Mouse (Mus musculus): Measurements from ENCODE around the gene Bclaf1. TPM values are rescaled to one million over a fixed set of nuclear protein-coding genes. Genes with fewer than 3 reads are reported as not detected.

The Bclaf1 gene
- 139 and 147 TPM in 2 replicates for polyA plus RNA-seq (2015; fragmentation: Nextera tagmentation; extraction: Ambion mirVana)

- Histone ChIP-seq H3K9me3 (ENCODE audit: control insufficient read depth, low read length) (no peaks in the 10 kb centered on the region), H3K27me3 (replicated peaks; ENCODE audit: control insufficient read depth, insufficient read depth, low read length) (no peaks in the 10 kb centered on the region), H3K4me1 (replicated peaks; ENCODE audit: control insufficient read depth, insufficient read depth, low read length) (peaks cover 15% of the 10 kb centered on the region), H3K9ac (replicated peaks; ENCODE audit: low read depth, low read length) (peak within 1 kb of the TSS; percentile 94), H3K4me2 (ENCODE audit: low read length) (peak within 1 kb of the TSS; percentile 80), H3K27ac (ENCODE audit: low read length) (peak within 1 kb of the TSS; percentile 100), H3K36me3 (ENCODE audit: control insufficient read depth, insufficient read depth) (no peaks in the 10 kb centered on the region), H3K4me3 (replicated peaks; ENCODE audit: low read length) (peak within 1 kb of the TSS; percentile 79)
- ATAC-seq, result peak; percentile 99
- under 1% methylated on average over 84 of the region's 84 CpGs for WGBS
Measured at GRCm38 (mm10) chr10:20311918-20312735, at the start of gene Bclaf1. Bclaf1 (plus strand) TSS chr10:20312469.

- H3K36me3 ChIP-seq (ENCODE audit: control insufficient read depth, insufficient read depth), result no peaks in the 10 kb centered on the region
- H3K4me3 ChIP-seq (replicated peaks; ENCODE audit: low read length), result no peak overlapping the region
- H3K4me1 ChIP-seq (replicated peaks; ENCODE audit: control insufficient read depth, insufficient read depth, low read length), result no peaks in the 10 kb centered on the region
- H3K4me2 ChIP-seq (ENCODE audit: low read length), result no peak overlapping the region
- H3K27ac ChIP-seq (ENCODE audit: low read length), result no peak overlapping the region
- no peak overlapping the region for H3K9ac ChIP-seq (replicated peaks; ENCODE audit: low read depth, low read length)
- 88% methylated on average over 6 of the region's 6 CpGs for WGBS
- no peaks in the 10 kb centered on the region for H3K9me3 ChIP-seq (ENCODE audit: control insufficient read depth, low read length)
- ATAC-seq, result no peak
- H3K27me3 ChIP-seq (replicated peaks; ENCODE audit: control insufficient read depth, insufficient read depth, low read length), result no peaks in the 10 kb centered on the region
Measured at GRCm38 (mm10) chr10:20262896-20263295, 49.4 kb upstream of the Bclaf1 start.

GRCm38 (mm10) chr10:20264479-20264878 is 47.8 kb upstream of the Bclaf1 start:
- no peak for ATAC-seq
- Histone ChIP-seq H3K36me3 (ENCODE audit: control insufficient read depth, insufficient read depth) (no peaks in the 10 kb centered on the region), H3K4me3 (replicated peaks; ENCODE audit: low read length) (no peak overlapping the region), H3K27ac (ENCODE audit: low read length) (no peak overlapping the region), H3K4me2 (ENCODE audit: low read length) (no peak overlapping the region), H3K4me1 (replicated peaks; ENCODE audit: control insufficient read depth, insufficient read depth, low read length) (no peaks in the 10 kb centered on the region), H3K9ac (replicated peaks; ENCODE audit: low read depth, low read length) (no peak overlapping the region), H3K9me3 (ENCODE audit: control insufficient read depth, low read length) (no peaks in the 10 kb centered on the region), H3K27me3 (replicated peaks; ENCODE audit: control insufficient read depth, insufficient read depth, low read length) (no peaks in the 10 kb centered on the region)
- WGBS, result 81% methylated on average over 7 of the region's 7 CpGs

- Histone ChIP-seq H3K36me3 (ENCODE audit: control insufficient read depth, insufficient read depth) (no peaks in the 10 kb centered on the region), H3K27me3 (replicated peaks; ENCODE audit: control insufficient read depth, insufficient read depth, low read length) (no peaks in the 10 kb centered on the region), H3K4me2 (ENCODE audit: low read length) (no peak overlapping the region), H3K9me3 (ENCODE audit: control insufficient read depth, low read length) (no peaks in the 10 kb centered on the region), H3K4me1 (replicated peaks; ENCODE audit: control insufficient read depth, insufficient read depth, low read length) (no peaks in the 10 kb centered on the region), H3K9ac (replicated peaks; ENCODE audit: low read depth, low read length) (no peak overlapping the region), H3K4me3 (replicated peaks; ENCODE audit: low read length) (no peak overlapping the region), H3K27ac (ENCODE audit: low read length) (no peak overlapping the region)
- ATAC-seq, result no peak
- WGBS, result 78% methylated on average over 10 of the region's 10 CpGs
Measured at GRCm38 (mm10) chr10:20267032-20267431, 45.2 kb upstream of the Bclaf1 start.

- Histone ChIP-seq H3K27ac (ENCODE audit: low read length) (no peak overlapping the region), H3K4me3 (replicated peaks; ENCODE audit: low read length) (no peak overlapping the region), H3K9ac (replicated peaks; ENCODE audit: low read depth, low read length) (no peak overlapping the region), H3K9me3 (ENCODE audit: control insufficient read depth, low read length) (no peaks in the 10 kb centered on the region), H3K36me3 (ENCODE audit: control insufficient read depth, insufficient read depth) (no peaks in the 10 kb centered on the region), H3K4me2 (ENCODE audit: low read length) (no peak overlapping the region), H3K27me3 (replicated peaks; ENCODE audit: control insufficient read depth, insufficient read depth, low read length) (no peaks in the 10 kb centered on the region), H3K4me1 (replicated peaks; ENCODE audit: control insufficient read depth, insufficient read depth, low read length) (no peaks in the 10 kb centered on the region)
- ATAC-seq, result 0 out of 2 replicates have a peak, but pooled peaks have one; percentile 36
- 33% methylated on average over 7 of the region's 7 CpGs for WGBS
Measured at GRCm38 (mm10) chr10:20268945-20269344, 43.3 kb upstream of the Bclaf1 start.

GRCm38 (mm10) chr10:20272380-20272779 is 39.9 kb upstream of the Bclaf1 start:
- Histone ChIP-seq H3K36me3 (ENCODE audit: control insufficient read depth, insufficient read depth) (no peaks in the 10 kb centered on the region), H3K9me3 (ENCODE audit: control insufficient read depth, low read length) (no peaks in the 10 kb centered on the region), H3K4me1 (replicated peaks; ENCODE audit: control insufficient read depth, insufficient read depth, low read length) (no peaks in the 10 kb centered on the region), H3K9ac (replicated peaks; ENCODE audit: low read depth, low read length) (no peak overlapping the region), H3K27me3 (replicated peaks; ENCODE audit: control insufficient read depth, insufficient read depth, low read length) (no peaks in the 10 kb centered on the region), H3K4me2 (ENCODE audit: low read length) (no peak overlapping the region), H3K27ac (ENCODE audit: low read length) (no peak overlapping the region), H3K4me3 (replicated peaks; ENCODE audit: low read length) (no peak overlapping the region)
- WGBS, result 91% methylated on average over 5 of the region's 5 CpGs
- ATAC-seq, result no peak

GRCm38 (mm10) chr10:20273278-20273677 is 39.0 kb upstream of the Bclaf1 start:
- H3K4me1 ChIP-seq (replicated peaks; ENCODE audit: control insufficient read depth, insufficient read depth, low read length), result no peaks in the 10 kb centered on the region
- H3K4me2 ChIP-seq (ENCODE audit: low read length), result no peak overlapping the region
- H3K9ac ChIP-seq (replicated peaks; ENCODE audit: low read depth, low read length), result no peak overlapping the region
- WGBS, result 69% methylated on average over 15 of the region's 15 CpGs
- no peak overlapping the region for H3K27ac ChIP-seq (ENCODE audit: low read length)
- ATAC-seq, result no peak; the same call in 1 of the 2 replicates
- H3K4me3 ChIP-seq (replicated peaks; ENCODE audit: low read length), result no peak overlapping the region
- no peaks in the 10 kb centered on the region for H3K27me3 ChIP-seq (replicated peaks; ENCODE audit: control insufficient read depth, insufficient read depth, low read length)
- H3K9me3 ChIP-seq (ENCODE audit: control insufficient read depth, low read length), result no peaks in the 10 kb centered on the region
- no peaks in the 10 kb centered on the region for H3K36me3 ChIP-seq (ENCODE audit: control insufficient read depth, insufficient read depth)

GRCm38 (mm10) chr10:20274022-20274421 is 38.2 kb upstream of the Bclaf1 start:
- Histone ChIP-seq H3K4me3 (replicated peaks; ENCODE audit: low read length) (no peak overlapping the region), H3K9ac (replicated peaks; ENCODE audit: low read depth, low read length) (no peak overlapping the region), H3K4me1 (replicated peaks; ENCODE audit: control insufficient read depth, insufficient read depth, low read length) (no peaks in the 10 kb centered on the region), H3K4me2 (ENCODE audit: low read length) (no peak overlapping the region), H3K27me3 (replicated peaks; ENCODE audit: control insufficient read depth, insufficient read depth, low read length) (no peaks in the 10 kb centered on the region), H3K27ac (ENCODE audit: low read length) (no peak overlapping the region), H3K36me3 (ENCODE audit: control insufficient read depth, insufficient read depth) (no peaks in the 10 kb centered on the region), H3K9me3 (ENCODE audit: control insufficient read depth, low read length) (no peaks in the 10 kb centered on the region)
- WGBS, result 93% methylated on average over 9 of the region's 9 CpGs
- no peak for ATAC-seq

- WGBS, result 77% methylated on average over 2 of the region's 2 CpGs
- H3K9me3 ChIP-seq (ENCODE audit: control insufficient read depth, low read length), result no peaks in the 10 kb centered on the region
Measured at GRCm38 (mm10) chr10:20281456-20281855, 30.8 kb upstream of the Bclaf1 start.

More at GRCm38 (mm10) chr10:20281456-20281855, 30.8 kb upstream of the Bclaf1 start:
- Histone ChIP-seq H3K36me3 (ENCODE audit: control insufficient read depth, insufficient read depth) (no peaks in the 10 kb centered on the region), H3K4me2 (ENCODE audit: low read length) (no peak overlapping the region), H3K27me3 (replicated peaks; ENCODE audit: control insufficient read depth, insufficient read depth, low read length) (no peaks in the 10 kb centered on the region), H3K4me1 (replicated peaks; ENCODE audit: control insufficient read depth, insufficient read depth, low read length) (peaks cover 13% of the 10 kb centered on the region), H3K27ac (ENCODE audit: low read length) (no peak overlapping the region), H3K4me3 (replicated peaks; ENCODE audit: low read length) (no peak overlapping the region), H3K9ac (replicated peaks; ENCODE audit: low read depth, low read length) (no peak overlapping the region)
- ATAC-seq, result no peak

All from forebrain, embryonic 16.5 days (tissue).